Mouse (Mus musculus): Measurements from ENCODE around the gene Tnfsf14.

GRCm38 (mm10) chr17:57195326-57196010, 1.5 kb upstream of the Tnfsf14 start:
- TF ChIP-seq MAFK (IDR thresholded peaks at IDR 0.05; ENCODE audit: insufficient read depth, low read depth, low read length) (no peak), ZNF384 (IDR thresholded peaks at IDR 0.05; ENCODE audit: low read depth, low read length) (no peak)

Measured in ES-E14 (cell line).